Mouse (Mus musculus) forebrain, embryonic 14.5 days (tissue): ENCODE data around the gene Prkce. TPM values are rescaled to one million over a fixed set of nuclear protein-coding genes. Genes with fewer than 3 reads are reported as not detected.

ENCODE experiments used
- ATAC-seq: fragments of 200-750 bp; cut with Nextera tagmentation; 2 replicates; pipeline ENCODE4 v1.8.0; 2017; ENCODE audit warnings: mild to moderate bottlenecking, moderate library complexity
- DNase-seq: peaks from one replicate; pipeline ENCODE4 v3.0.0-alpha.2; 2015; ENCODE audit warnings: low spot score
- H3K27ac ChIP-seq: fragments of 300-500 bp; sonication (generic); 2 replicates; pipeline ENCODE4 v1.5.1; 2014; ENCODE audit warnings: low read depth, mild to moderate bottlenecking, control low read depth, low read length, moderate library complexity
- H3K27me3 ChIP-seq: fragments of 300-500 bp; sonication (generic); replicated peaks from 2 replicates; pipeline ENCODE4 v1.6.1; 2014; ENCODE audit warnings: low read length, control low read depth, mixed read lengths; ENCODE audit not compliant: control insufficient read depth, insufficient read depth
- H3K36me3 ChIP-seq: fragments of 300-500 bp; sonication (generic); 2 replicates; pipeline ENCODE4 v1.6.1; 2014; ENCODE audit warnings: low read length, control low read depth; ENCODE audit not compliant: control insufficient read depth, insufficient read depth
- H3K4me1 ChIP-seq: fragments of 300-500 bp; sonication (generic); 2 replicates; pipeline ENCODE4 v1.6.1; 2014; ENCODE audit warnings: antibody characterized with exemption, low read length, control low read depth; ENCODE audit not compliant: control insufficient read depth, insufficient read depth
- H3K4me2 ChIP-seq: fragments of 300-500 bp; sonication (generic); 2 replicates; pipeline ENCODE4 v1.6.1; 2014; ENCODE audit warnings: mild to moderate bottlenecking, control low read depth, low read length
- H3K4me3 ChIP-seq: fragments of 300-500 bp; sonication (generic); 2 replicates; pipeline ENCODE4 v1.5.1; 2014; ENCODE audit warnings: low read depth, low read length, control low read depth
- H3K9ac ChIP-seq: fragments of 300-500 bp; sonication (generic); 2 replicates; pipeline ENCODE4 v1.6.1; 2014; ENCODE audit warnings: mild to moderate bottlenecking, low read length, control low read depth, moderate library complexity
- H3K9me3 ChIP-seq: fragments of 300-500 bp; sonication (generic); replicated peaks from 2 replicates; pipeline ENCODE4 v1.6.1; 2016; ENCODE audit warnings: low read length, control low read depth, mixed read lengths; ENCODE audit not compliant: control insufficient read depth
- WGBS: fragments of 180-500 bp; shearing (Covaris S2); extraction: QIAGEN DNeasy Blood & Tissue Kit; methylation state at CpG from one replicate; pipeline ENCODE4 v1.1.7; 2014; 5-methylcytosine and 5-hydroxymethylcytosine counted together
- polyA plus RNA-seq: library from polyadenylated mRNA; unstranded; fragments of >200 nt; fragmentation: Nextera tagmentation; extraction: Ambion mirVana; gene quantifications from 2 replicates; pipeline ENCODE4 v1.2.1, GENCODE M21; 2014

The Prkce gene
- polyA plus RNA-seq, 1 experiment from 2014 or later: 16.9 TPM

DNA sequence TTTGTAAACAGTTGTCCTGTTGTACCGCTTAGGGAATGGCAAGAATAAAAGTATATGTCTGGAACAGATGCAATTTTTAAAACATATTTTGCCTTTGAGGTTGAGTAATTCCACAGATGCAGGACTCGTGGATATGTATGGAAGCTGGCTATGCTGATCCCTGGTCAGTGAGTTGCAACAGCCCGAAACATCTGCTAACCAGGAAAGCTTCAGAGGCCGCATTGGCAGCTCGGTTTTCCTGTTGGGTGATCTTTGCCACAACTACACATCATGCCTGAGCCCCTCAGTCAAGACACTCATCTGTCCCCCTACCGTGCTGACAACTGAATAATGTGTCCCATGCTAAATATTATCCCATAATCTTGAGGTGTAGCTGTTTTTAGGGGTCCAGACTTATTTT lies 404.6 kb downstream of the Prkce start:
- Histone ChIP-seq H3K9ac (no peak overlapping the region), H3K27me3 (no peaks in the 10 kb centered on the region), H3K4me3 (no peak overlapping the region), H3K4me1 (no peaks in the 10 kb centered on the region), H3K36me3 (no peaks in the 10 kb centered on the region), H3K9me3 (no peaks in the 10 kb centered on the region), H3K27ac (no peak overlapping the region), H3K4me2 (no peak overlapping the region)
- WGBS: 94% methylated on average over 6 of the region's 6 CpGs
- no peak for DNase-seq
- ATAC-seq: no peak

DNA sequence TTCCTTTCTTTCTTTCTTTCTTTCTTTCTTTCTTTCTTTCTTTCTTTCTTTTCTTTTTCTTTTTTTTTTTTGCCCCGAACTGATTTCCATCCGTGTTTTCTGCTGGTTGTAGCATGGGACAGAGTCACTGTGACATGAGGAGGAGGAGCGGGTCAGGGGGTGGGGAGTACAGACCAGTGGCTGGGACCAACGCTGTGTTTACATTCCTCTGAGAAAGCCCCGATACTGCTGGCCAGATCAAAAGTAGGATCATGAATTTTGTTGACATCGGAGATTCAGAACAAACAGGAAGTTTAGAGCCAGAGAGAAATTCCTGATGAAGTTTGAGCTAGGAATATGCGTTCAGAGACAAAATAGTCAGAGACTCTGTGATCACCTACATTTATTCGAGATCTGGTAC lies 405.0 kb downstream of the Prkce start:
- Histone ChIP-seq H3K36me3 (no peaks in the 10 kb centered on the region), H3K27me3 (no peaks in the 10 kb centered on the region), H3K9ac (no peak overlapping the region), H3K4me2 (no peak overlapping the region), H3K4me1 (no peaks in the 10 kb centered on the region), H3K9me3 (no peaks in the 10 kb centered on the region), H3K27ac (no peak overlapping the region), H3K4me3 (no peak overlapping the region)
- WGBS: 84% methylated on average over 8 of the region's 8 CpGs
- no peak for ATAC-seq
- no peak for DNase-seq

DNA sequence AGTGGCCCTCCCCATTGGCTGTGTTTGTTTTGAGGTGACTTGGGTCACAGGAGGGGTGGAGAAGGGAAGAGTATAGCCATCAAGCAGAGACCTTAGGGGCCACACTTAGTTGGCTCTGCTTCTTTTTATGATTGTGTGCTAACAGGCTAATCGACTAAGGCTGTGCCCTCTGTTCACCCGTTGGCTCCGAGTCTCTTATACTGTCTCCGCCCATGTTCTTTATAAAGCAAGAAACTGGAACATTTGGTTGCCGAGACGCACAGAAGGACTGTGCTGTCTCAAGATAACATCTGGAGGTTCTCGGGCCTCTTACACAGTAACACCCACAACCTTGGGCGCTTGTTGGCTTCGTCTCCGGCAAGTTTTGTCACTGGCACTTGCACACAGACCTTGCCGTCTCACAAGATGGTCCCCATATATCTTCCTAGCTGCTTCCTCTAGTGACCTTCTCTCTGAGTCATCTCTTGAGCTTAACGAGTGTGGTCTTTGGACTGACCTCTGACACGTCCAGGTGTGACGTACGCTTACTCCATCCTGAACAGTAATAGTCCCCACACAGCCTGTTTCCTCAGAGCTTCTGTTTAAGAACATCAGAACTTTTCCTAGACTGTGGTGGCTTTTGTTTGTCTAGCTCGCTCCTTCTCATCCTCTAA lies 406.1 kb downstream of the Prkce start:
- no peaks in the 10 kb centered on the region for H3K4me1 ChIP-seq
- H3K4me3 ChIP-seq: no peak overlapping the region
- no peak overlapping the region for H3K4me2 ChIP-seq
- H3K27me3 ChIP-seq: no peaks in the 10 kb centered on the region
- 89% methylated on average over 16 of the region's 16 CpGs for WGBS
- H3K9me3 ChIP-seq: no peaks in the 10 kb centered on the region
- DNase-seq: no peak
- H3K27ac ChIP-seq: no peak overlapping the region
- ATAC-seq: no peak
- H3K36me3 ChIP-seq: no peaks in the 10 kb centered on the region
- H3K9ac ChIP-seq: no peak overlapping the region

DNA sequence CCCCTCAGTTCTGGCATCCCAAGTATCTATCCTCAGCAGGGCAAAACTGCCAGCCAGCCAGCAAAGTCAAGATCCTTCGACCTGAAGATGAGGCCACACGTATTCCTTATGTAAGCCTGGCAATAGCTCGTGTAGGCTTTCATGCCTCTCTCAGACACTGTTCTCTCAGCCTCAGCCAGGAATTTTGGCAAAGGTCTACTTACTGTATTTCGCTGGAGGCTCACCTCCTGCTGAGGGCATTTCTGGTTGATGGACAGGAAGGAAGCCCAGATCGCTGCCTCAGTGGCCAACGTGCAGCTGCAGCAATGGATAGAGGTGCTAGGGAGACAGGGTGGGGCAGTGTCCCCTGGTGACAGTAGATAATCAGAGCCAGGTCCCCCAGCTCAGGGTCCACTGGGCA lies 413.1 kb downstream of the Prkce start:
- WGBS: 82% methylated on average over 6 of the region's 6 CpGs
- ATAC-seq: no peak
- Histone ChIP-seq H3K27ac (no peak overlapping the region), H3K4me2 (no peak overlapping the region), H3K9me3 (no peaks in the 10 kb centered on the region), H3K9ac (no peak overlapping the region), H3K27me3 (no peaks in the 10 kb centered on the region), H3K4me3 (no peak overlapping the region), H3K4me1 (no peaks in the 10 kb centered on the region), H3K36me3 (no peaks in the 10 kb centered on the region)
- no peak for DNase-seq

DNA sequence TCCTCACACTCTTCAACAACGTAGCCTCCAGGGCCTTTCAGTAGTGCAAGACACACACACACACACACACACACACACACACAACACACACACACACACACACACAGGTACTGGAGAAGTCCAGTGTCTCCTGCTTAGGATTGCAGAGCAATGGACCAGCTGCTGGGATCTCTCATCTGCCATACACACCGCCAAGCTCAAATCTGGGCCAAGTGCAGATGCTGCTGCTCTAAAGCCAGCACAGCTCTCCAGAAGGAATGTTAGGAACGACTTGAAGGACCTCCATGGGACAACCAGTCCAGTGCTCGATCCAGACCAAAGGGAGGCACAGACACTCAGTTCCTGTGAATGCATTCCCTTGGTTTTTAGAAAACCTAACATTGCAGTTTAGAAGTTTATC lies 414.8 kb downstream of the Prkce start:
- H3K9ac ChIP-seq: no peak overlapping the region
- no peaks in the 10 kb centered on the region for H3K36me3 ChIP-seq
- no peak overlapping the region for H3K4me2 ChIP-seq
- H3K4me1 ChIP-seq: no peaks in the 10 kb centered on the region
- H3K27me3 ChIP-seq: no peaks in the 10 kb centered on the region
- H3K9me3 ChIP-seq: no peaks in the 10 kb centered on the region
- WGBS: 91% methylated on average over 4 of the region's 4 CpGs
- no peak overlapping the region for H3K27ac ChIP-seq
- H3K4me3 ChIP-seq: no peak overlapping the region
- ATAC-seq: no peak
- no peak for DNase-seq

DNA sequence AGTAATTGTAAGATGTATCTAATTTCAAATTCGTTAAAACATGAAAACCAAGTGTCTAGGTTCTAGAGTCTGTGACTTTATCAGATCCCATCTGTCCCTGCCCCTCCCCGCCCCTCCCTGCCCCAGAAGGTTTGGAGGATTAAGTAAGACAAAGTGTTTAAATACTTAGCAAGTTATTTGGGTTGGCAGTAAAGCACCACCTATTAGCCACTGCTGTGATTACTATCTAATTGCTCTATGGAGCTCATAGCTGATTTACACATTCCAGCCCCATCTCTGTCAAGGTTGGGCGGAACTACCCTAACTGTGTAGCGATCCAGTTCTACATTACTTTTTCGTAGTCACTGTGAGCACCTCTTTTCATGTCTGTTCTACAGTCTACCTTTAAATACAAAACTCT lies 418.9 kb downstream of the Prkce start:
- Histone ChIP-seq H3K4me3 (no peak overlapping the region), H3K4me2 (no peak overlapping the region), H3K9ac (no peak overlapping the region), H3K4me1 (no peaks in the 10 kb centered on the region), H3K27me3 (no peaks in the 10 kb centered on the region), H3K9me3 (no peaks in the 10 kb centered on the region), H3K36me3 (no peaks in the 10 kb centered on the region), H3K27ac (no peak overlapping the region)
- ATAC-seq: no peak
- WGBS: 80% methylated on average over 5 of the region's 5 CpGs
- DNase-seq: no peak

DNA sequence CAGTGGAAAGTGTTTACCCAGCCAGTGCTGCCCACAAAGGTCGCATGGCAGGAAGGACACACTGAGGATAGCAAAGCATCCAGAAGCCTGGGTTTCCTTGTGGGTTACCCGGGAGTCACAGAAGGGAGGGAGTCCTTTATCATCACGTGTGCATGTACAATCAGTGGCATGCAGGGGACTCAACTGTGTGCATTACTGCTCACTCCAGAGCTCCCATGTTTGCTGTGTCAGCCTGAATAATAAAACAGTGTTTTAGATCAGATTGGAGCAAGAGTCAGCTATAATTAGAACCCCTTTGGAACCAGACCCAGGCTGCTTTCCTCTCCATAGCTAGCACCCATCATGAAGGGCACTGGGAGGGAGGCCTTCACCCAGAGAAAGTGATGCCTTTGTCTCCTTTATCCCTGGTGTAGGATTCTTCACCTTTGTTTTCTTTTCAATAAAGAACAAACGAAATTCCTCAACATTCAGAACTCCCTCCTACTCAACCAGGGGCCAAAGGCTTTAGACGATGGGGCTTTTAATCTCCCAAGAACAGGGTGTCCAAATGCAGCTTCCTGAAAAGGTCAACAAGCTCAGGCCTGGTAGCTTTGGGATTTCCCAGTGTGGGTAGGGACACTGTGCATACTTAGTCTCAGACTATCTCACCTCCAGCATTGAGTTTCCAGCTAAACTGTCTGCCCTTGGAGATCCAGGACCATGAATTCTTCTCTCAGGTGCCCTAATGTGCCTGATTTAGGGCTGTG lies 421.3 kb downstream of the Prkce start:
- H3K4me1 ChIP-seq: no peaks in the 10 kb centered on the region
- H3K9ac ChIP-seq: no peak overlapping the region
- H3K27ac ChIP-seq: no peak overlapping the region
- 63% methylated on average over 5 of the region's 5 CpGs for WGBS
- no peak overlapping the region for H3K4me3 ChIP-seq
- DNase-seq (no peak), ATAC-seq (no peak)
- H3K9me3 ChIP-seq: no peaks in the 10 kb centered on the region
- no peaks in the 10 kb centered on the region for H3K36me3 ChIP-seq
- no peak overlapping the region for H3K4me2 ChIP-seq
- H3K27me3 ChIP-seq: no peaks in the 10 kb centered on the region

DNA sequence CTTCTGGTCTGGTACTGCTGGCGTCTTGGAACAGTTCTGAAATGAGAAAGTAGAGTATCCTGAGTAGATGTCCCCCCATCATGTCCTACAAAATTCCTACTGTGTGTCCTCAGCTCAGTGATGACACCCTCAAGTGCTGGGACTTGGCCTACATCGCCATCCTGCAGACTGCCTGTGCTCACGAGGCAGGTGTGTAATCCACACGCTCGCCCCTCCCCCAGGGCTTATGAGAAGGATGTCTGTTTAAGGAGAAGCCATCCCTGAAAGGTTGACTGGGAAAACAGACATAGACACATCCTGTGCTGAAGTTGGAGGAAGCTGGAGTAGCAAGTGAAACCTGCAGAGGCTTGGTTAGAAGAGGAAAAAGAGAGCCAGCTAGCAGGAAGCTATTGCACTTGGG lies 422.1 kb downstream of the Prkce start:
- Histone ChIP-seq H3K4me3 (no peak overlapping the region), H3K4me2 (no peak overlapping the region), H3K27ac (no peak overlapping the region), H3K36me3 (no peaks in the 10 kb centered on the region), H3K27me3 (no peaks in the 10 kb centered on the region), H3K9me3 (no peaks in the 10 kb centered on the region), H3K4me1 (no peaks in the 10 kb centered on the region), H3K9ac (no peak overlapping the region)
- no peak for ATAC-seq
- no peak for DNase-seq
- WGBS: 93% methylated on average over 5 of the region's 5 CpGs

DNA sequence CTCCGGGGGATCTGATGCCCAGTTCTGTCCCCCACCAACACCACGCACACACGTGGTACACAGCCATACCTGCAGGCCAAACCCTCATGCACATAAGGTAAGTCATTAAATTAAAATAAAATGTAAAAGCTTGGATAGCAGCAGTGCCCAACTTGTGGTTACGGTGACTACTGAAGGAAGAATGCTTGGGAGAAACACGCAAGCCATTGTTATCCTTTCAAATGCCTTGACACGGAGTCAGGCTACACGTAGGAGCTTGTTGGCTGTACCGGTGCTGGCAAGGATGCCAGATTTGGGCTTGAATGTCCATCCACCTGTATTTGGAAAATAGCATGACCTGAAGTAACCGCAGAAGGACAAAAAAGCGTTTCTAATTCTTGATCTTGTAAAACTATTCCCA lies 423.7 kb downstream of the Prkce start:
- Histone ChIP-seq H3K9me3 (no peaks in the 10 kb centered on the region), H3K27ac (no peak overlapping the region), H3K9ac (no peak overlapping the region), H3K36me3 (no peaks in the 10 kb centered on the region), H3K4me1 (no peaks in the 10 kb centered on the region), H3K4me3 (no peak overlapping the region), H3K4me2 (no peak overlapping the region), H3K27me3 (no peaks in the 10 kb centered on the region)
- WGBS: 89% methylated on average over 10 of the region's 10 CpGs
- ATAC-seq (no peak), DNase-seq (no peak)
